Mouse (Mus musculus) layer of hippocampus, adult 9-10 months (tissue): ENCODE measurements at regions not wholly inside any gene's neighbourhood (a gene's known extent, or its start where the extent isn't known, plus 50 kb on each side); places are given as distances from the start of the nearest gene placed in this dataset.

Experiments used
- DNase-seq: peaks from one replicate; pipeline ENCODE4 v3.0.0; 2022; ENCODE audit warnings: low spot score

DNA sequence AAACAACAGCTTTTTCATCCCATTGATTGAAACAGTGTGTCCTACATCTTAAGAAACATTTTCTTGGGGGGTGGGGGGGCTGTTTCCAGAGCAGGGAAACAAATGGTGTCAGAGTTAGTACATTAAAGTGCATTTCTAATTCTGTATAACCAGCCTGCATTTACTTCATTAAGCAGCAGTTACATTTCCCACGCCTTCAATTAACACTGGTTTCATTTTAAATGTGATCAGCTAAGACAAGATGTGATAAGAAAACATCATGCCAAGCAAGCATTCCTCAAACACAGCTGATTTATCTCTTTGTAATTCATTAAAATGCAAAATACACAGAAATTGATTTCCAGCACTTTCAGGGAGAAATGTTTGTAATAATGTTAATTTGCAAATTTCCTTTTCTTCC lies 122.0 kb downstream of the Olfr1505 start:
- no peak for DNase-seq

DNA sequence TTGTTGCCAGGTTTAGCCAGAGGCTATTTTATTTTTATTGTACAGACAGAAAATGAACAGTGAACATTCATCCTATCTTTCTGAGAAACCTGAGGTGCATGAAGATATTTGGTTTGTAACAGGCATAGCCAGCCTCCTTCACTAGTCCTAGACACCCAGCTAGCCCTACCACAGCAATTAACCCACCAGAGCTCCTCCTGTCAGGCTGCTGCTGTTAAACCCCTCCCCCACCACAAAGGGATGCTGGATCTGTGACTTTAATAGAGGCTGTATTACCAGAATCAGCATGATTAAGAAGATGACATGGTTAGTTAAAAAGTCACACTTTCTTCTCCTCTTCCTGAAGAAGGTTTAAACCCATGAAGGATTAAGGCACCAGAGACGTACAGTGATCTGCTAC lies 122.5 kb downstream of the Olfr1505 start:
- DNase-seq = no peak

DNA sequence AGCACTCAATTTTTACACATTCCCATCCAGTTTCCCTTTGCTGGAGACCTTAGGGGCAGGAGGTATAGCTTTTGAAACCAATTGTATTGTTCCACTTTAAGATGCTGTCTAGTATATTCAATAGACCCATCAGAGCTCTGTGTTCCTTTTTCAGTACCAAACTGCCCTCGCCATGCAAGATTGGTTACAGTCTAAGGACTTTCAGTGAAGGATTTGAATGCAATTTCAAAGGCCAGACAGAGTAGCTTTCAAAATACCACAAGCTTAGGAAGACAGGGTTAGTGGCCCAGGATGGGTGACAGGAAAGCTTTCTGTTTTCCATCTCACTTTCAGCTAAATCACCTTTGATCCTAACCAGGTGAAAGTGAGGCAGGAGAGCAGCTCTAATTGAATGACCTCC lies 123.4 kb downstream of the Olfr1505 start:
- no peak for DNase-seq

DNA sequence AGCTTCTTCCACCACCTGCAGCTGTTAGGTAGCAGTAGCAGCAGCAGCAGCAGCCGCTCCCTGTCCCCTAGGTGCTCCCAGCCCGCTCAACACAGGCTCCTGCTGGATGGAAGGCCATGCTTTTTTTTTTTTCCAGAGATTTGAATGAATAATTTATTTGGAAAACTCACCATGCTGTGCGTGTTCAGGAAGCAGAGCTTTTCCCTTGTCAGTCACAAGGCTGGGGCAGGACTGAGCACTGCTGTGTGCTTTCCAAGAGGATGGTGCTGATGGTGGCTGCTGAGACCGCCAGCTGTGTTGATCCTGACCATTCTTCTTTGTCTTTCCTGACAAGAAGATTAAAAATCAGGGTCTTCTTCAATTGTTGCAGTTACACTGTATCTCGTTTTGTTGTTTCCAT lies 129.4 kb downstream of the Olfr1505 start:
- no peak for DNase-seq

DNA sequence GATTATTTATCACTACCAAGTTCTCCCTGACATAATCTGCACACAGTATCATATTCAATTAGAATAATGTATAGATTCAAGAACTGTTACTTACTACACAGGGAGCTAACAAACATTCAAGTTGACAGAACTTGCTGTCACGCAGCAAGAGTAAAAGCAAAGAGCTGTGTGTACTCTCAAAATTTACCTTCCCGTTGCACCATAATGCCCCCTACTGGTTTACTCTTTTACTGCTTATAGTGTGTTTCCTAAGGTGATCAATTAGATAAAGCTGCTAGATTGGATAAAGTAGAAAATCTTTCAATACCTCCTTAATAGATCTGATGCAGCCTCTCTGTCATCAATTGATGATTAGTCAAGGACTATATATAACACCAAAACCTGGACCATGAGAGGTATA lies 132.1 kb downstream of the Olfr1505 start:
- no peak for DNase-seq

DNA sequence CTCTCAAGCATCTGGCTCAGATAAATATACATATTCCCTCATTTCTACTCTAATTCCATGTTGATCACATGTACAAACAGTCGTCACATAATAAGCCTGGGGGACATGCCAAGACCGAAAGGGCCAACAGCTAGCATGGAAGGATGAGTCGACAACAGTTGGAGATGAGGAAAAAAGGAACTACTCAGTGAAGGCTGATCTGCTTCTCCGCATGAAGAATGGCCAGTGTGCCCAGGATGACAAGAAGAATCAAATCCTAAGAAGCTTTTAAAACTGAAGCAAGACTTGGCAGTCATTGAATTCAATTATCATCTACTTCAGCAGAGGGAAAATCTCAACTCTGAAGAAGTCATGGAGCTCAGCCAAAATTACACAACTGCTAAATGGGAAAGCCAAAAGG lies 138.7 kb downstream of the Olfr1505 start:
- no peak for DNase-seq

DNA sequence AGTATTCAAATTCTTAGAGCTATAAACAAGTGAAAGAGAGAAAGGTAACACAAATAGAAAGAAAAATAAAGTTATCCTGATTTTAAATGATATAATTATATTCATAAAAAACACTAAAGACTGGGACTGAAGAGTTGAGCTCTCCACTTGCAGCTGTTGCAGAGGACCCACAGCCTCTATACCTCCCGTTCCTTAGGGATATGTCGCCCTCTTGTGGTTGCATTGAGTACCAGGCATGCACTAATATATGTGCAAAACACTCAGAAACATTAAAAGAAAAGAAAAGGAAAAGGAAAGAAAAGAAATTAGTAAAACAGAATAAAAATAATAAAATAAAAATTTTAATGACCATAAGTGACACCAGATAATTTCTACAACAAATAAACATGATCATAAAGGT lies 167.2 kb downstream of the Olfr1505 start:
- DNase-seq = no peak

DNA sequence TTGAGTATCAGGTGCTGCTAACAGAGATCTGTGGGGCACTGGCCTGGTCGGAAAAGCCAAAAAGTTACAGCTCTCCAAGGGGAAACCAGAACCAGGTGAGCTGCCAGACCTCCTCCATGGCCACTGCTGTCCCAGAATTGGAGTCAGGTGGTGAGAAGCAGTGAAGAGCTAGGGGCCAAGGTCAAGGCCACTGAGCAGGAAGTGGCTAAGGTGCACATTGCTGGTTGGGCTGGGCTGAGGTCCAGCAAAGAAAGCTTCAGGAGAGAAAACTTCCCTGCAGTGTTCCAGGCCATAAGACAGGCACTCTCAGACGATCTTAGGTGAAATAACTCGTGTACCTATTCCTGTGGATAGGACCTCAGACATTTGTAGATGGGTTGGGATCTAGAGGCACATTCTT lies 171.4 kb downstream of the Olfr1505 start:
- DNase-seq = no peak

DNA sequence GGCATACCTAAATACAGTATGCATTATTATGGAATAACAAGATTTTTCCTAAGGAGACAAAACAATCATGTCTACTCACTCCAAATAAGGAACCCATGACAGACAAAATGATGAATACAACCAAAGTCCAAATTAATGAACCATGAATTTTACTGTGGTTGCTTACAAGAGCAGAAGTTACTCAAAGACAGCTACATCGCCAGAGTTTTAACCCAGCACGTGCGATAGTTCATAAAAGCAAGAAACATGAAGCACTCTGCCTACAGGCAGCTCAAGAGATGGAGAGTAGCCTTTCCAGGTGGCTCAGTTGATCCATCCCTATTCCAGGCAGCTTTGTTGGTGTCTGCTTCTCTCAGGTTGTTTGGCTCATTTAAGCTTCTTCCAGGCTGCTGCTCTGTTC lies 176.8 kb downstream of the Olfr1505 start:
- DNase-seq = no peak

DNA sequence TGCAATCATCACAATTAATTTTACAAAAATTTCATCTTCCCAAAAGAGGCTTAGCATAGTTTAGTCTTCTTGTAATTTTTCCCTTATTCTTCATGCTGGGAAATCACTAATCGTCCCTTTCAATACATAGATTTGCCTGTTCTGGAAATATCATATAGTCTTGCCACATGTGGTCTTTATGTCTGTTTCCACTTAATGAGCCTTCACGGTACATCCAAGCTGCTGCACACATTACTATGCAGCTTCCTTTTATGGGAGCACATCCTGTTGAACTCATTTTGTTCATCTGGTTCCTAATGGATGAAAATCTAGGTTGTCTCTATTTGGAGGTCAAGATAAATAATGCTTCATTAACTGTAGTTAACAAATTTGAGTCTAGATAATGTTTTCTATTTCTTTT lies 180.9 kb downstream of the Olfr1505 start:
- DNase-seq = no peak

DNA sequence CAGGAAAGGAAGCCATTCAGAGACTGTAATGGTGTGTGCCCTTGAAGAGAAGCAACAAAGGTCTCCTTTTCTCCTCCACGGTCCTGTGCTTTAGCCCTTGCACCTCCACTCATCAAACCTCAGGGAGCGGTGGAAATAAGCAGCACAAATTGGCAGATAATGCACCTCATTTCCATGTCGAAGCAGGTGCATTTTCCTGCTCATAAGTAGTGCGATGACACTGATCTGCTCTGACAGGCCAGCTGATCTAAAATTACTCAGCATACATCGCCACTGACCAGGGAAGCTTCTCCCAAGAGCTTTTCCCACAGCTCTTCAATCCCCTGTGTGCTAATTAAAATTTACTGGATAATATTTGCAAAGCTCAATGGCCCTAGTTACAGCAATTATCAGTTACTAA lies 182.9 kb downstream of the Olfr1505 start:
- no peak for DNase-seq

DNA sequence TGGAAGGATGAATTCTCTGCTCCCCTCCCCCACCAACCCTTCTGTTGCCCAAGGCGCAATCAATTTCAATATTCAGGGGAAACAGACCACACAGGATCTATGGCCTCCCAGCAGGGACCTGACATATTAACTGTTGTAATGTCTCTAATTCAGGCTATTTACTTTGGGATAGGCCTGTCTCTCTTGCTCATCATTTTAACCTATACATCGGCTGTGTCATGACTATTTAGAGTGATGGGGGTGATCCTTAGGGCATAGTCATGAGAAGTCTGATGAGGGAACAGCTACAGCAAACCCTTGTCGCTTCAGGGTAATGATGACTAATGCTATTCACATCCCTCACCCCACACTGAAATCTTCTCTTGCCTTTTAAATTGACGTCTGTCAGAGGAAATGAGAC lies 195.8 kb downstream of the Olfr1505 start:
- no peak for DNase-seq

DNA sequence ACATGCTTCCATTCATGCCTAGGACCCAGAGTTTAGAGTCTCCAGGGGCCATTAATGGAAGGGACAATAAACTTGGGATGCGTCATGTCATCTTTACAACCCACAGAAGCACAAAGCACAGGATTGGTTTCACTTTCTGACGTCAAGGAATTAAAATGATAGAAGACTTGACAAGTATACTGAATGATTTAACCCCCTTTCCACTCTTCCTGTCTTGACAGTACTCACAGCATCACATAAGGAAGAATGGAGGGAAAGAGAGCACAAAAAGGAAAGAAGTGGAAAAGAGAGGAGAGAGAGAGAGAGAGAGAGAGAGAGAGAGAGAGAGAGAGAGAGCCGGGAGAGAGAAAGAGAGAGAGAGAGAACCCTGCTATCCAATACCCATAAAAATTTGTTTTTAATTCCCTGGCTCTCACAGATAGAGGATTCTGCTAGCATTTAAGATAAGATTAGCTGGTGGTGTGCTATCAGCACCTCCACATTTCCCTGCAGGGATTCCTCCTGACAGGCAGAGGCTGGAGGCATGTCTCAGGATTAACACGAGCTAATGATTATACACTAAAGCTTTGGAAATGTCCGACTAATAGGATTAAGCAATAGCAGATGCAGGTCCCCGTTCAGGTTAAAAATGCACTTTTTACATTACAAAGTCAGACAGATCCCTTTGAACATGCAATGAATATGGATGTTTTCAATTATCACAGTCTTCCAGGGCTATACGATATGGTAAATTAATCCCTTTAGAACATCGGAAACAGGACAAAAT lies 210.2 kb downstream of the Olfr1505 start:
- no peak for DNase-seq

DNA sequence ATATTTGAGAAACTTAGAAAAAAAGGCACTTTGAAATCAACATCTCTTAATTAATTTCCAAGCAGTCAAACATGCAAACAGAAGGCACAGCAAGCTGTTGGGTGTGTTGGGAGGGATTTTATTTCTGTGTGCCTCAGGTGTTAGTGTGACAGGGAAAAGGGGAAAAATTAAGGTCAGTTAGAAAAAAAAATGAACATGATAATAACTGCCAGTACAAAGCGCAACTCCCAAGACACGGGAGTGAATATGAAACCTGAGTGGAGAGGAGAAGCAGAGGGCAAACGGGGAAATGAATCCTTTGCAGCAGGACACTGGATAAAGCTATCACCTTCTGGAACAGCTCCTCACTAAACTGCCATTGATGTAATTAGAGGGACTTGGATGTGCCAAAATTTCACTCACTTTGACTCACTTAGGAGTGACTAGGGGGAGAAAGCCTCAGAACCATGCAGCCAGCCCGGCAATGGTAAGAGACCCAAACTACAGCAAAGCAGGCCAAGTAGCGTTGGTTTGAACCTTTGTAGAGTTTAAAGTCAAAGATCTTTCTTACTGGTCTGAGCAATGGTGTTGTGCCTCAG lies 211.0 kb downstream of the Olfr1505 start:
- DNase-seq = no peak

DNA sequence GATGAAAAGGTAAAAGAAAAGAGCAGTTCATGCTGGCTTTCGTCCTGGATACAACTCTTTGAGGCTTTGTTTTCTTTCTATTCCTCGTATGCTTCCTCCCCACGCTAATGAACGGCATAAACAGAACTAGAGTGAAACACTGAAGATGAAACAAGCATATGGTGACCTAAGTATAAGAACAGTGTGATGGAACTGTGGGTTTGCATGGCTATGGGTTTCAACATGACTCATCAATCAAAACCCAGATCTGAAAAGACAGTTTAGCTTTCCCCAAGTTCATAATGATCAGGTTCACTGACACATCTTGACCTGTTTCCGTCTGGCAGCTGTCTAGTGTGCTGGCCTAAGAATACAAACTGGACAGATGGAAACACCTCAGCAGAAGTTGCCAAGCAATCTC lies 211.7 kb downstream of the Olfr1505 start:
- DNase-seq = no peak

DNA sequence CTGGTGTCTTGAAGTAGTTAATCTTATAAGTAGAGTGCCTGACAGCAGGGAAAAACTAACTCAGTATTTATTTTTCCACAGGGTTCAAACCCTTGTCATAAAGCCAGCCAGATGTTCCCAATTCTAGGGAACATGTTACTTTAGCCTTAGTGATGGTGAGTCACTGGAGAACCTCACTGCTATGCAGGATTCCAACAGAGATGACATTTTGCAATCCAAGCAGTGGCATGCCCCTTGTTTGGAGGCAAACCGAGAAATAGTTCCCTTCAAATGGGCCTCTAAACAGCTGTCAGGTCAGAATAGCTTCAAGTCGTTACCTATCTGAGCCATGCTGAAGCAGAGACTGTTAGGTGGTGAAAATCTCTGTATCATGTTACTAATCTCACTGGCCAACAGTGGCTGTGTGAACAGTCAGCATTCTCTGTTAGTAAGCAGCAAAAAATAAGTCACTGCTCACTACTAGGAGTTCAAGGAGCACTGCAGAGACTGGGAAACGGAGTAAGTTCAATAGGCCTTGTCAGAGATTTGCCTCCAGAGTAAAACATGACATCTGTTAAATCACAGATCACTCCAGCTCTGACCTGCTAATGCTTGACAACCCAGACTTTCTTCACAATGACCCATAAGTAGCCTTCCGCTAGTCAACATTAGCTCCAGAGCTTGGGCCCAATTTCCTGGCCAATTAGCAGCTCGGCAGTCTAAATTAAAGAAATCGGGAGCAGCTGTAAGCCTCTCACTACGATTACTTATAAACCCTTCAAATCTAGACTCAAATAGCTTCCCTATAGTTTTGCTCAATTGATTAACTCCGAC lies 215.3 kb downstream of the Olfr1505 start:
- no peak for DNase-seq

DNA sequence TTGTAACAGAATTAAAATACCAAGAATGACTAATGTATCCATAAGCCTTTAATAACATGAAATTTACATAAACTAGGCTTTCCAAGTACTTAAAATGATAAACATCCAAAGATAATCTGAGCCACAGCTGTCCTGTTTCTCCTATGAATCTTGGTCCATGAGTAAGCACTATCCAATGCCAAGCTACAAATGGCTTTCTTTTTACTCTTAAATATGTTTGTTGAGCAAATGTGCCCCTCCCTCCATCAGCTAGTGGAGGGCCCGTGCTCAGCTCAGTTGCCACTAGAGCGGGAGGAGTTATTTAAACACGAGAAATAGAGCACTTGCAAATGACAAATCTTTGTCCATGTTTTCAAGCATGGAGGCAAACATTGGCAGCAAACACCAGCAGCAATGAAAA lies 247.9 kb downstream of the Olfr1505 start:
- no peak for DNase-seq

DNA sequence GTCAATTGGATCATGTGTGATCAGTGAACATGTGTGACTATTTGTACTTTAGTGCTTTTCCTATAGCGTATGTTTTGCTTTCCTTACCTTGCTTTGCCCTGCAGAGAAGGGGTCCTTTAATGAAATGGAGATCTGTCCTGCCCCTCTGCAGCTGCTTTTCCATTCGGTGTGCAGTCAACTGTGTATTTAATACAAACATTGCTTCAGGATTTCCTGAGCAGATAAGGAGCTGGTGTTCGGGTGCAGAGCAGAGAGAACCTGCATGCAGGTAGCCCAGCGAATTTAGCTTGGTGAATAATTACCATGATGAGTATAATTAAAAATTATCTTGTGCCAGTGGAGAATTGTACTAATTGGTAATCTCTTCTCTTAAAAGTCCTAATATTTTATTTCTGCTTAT lies 249.4 kb downstream of the Olfr1505 start:
- DNase-seq = no peak

DNA sequence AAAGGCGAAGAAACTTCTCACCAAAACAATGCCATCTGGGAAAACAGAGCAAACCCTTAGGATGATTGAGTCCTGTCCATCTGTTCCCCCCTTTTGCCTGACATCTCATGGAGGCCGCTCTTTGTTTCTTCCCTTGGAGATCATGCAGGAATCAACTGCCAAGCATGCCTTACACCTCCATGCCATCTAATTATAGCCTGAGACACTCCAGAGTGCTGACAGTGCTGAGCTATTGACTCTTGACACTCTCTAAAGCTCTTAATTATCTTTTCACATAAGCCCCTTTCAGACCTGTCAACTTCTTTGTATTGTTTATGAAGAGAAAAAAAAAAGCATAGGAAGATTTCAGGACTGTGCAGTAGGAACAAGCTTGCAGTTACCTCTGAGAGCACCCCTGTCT lies 252.4 kb downstream of the Olfr1505 start:
- DNase-seq = no peak

DNA sequence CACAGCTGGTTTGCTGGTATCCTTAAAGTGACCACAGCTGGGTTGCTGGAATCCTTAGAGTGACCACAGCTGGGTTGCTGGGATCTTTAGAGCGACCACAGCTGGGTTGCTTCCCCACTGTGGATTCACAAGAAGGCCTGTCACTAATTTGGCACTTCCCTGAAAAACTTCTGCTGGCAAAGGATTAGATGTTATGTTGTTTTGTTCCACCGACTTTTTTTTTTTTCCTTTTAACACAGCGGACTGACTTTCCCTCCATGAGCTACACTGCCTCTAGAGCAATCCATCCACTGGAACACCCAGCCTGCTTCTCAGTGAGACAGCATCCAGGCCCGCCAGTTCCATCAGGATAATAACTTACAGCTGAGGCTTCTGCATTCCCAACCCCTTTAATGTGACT lies 266.9 kb downstream of the Olfr1505 start:
- no peak for DNase-seq

DNA sequence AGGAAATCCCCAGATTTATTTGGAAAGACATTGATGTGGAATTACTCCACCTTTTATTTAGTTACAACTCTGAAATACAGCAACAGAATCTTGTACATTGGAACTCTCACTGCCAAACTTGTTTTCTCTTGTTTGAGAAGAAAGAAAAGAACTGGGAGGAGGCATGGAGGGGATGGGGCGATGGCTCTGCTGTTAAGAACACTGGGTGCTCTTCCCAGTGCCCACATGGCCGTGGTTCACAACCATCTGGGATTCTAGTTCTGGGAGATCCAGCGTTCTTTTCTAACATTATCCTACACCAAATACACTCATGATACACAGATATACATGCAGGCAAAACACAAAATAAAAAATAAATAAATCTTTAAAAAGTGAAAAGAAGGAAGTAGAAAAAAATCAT lies 267.6 kb downstream of the Olfr1505 start:
- no peak for DNase-seq

DNA sequence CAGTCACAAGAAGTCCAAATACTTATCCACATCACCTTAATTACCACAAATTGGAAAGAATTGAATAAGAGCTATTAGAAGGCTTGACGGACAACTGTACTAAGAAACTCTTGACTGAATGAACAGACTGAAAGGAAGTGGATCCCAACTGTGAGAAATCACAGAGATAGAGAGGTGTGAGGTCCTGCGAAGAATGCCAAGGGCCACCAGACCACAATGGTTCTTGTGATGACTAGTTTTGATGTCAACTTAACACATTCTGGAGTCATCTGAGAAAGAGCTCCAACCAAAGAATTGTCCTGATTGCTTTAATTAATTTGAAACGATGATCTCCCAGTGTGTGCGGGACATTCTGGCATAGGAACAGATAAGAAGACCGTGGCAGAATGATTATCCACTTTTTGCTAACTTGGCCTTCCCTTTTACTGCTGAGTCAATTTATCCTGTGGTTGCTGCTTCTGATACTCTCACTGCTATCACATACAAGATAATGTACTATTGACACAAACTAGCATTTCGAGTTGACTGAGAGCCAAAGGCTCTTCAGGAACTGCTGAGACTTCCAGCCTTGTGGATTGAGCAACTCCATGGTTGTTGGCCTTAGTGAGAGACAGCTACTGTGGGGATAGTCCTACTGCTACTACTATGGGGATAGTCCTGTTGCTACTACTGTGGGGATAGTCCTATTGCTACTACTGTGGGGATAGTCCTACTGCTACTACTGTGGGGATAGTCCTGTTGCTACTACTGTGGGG lies 268.5 kb downstream of the Olfr1505 start:
- no peak for DNase-seq

DNA sequence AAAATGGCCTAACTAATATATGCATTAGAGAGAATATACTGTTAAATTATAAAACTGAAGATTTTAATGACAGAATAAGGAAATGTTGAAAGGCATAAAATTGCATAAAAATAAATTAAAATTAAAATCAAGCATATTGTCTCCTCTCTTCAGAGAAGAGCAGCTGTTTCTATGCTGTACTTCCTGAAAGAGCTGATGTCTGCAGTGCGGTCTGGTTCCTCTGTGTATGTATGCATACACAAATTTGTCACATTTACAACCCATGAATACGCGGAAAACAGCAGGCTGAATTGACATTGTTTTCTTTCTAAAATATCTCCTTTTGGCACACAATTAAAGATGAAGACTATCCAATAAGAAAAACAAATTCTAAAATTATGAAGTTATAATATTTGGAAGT lies 278.5 kb downstream of the Olfr1505 start:
- DNase-seq = no peak
